Mouse (Mus musculus): Measurements from ENCODE around the gene Csrnp3.

DNA sequence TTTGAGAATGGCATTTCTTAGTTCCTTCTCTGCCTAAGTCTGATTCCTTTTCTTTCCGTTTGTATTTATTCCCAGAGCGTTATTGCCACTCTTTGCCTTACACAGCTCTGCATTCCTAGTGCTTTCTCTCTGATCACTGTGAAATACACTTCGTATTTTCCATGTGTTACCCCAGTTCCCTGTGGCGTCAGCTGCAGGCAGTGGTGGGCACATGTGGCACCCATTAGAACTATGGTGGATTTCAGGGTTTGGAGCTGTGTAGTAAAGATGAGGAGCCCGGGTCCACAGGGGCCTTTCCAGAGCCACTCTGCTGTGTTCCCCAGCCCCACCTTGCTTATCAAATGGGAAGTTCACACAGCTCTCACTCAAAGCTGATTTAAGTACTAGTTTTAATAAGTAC lies 129.8 kb downstream of the Csrnp3 start:
- TF ChIP-seq CTCF (IDR thresholded peaks at IDR 0.05; ENCODE audit: borderline replicate concordance, control insufficient read depth, extremely low read depth, insufficient read depth, low read length, poor library complexity) (no peak), POLR2A (IDR thresholded peaks at IDR 0.05; ENCODE audit: control insufficient read depth, extremely low read depth, insufficient read depth, low read length, poor library complexity) (no peak)
